Mouse (Mus musculus) kidney, postnatal 0 days (tissue): ENCODE measurements around the gene Tmem106a. TPM values are rescaled to one million over a fixed set of nuclear protein-coding genes. Genes with fewer than 3 reads are reported as not detected.

Experiments
- ATAC-seq: fragments of 200-750 bp; cut with Nextera tagmentation; replicated peaks from 2 replicates; pipeline ENCODE4 v1.8.0; 2017; ENCODE audit warnings: low read depth, moderate number of reproducible peaks, moderate TSS enrichment, moderate library complexity; ENCODE audit not compliant: low FRiP score
- DNase-seq: peaks from one replicate; pipeline ENCODE4 v3.0.0-alpha.2; 2016; ENCODE audit warnings: low spot score
- H3K27ac ChIP-seq: fragments of 300-500 bp; sonication (generic); 2 replicates; pipeline ENCODE4 v1.5.1; 2014; ENCODE audit warnings: mild to moderate bottlenecking
- H3K27me3 ChIP-seq: fragments of 300-500 bp; sonication (generic); 2 replicates; pipeline ENCODE4 v1.6.1; 2014; ENCODE audit warnings: low read length, mixed read lengths; ENCODE audit not compliant: insufficient read depth
- H3K36me3 ChIP-seq: fragments of 300-500 bp; sonication (generic); 2 replicates; pipeline ENCODE4 v1.6.1; 2014; ENCODE audit warnings: low read length, mixed read lengths; ENCODE audit not compliant: insufficient read depth
- H3K4me1 ChIP-seq: fragments of 300-500 bp; sonication (generic); replicated peaks from 2 replicates; pipeline ENCODE4 v1.6.1; 2014; ENCODE audit warnings: antibody characterized with exemption, low read length, mixed read lengths; ENCODE audit not compliant: insufficient read depth
- H3K4me2 ChIP-seq: fragments of 300-500 bp; sonication (generic); 2 replicates; pipeline ENCODE4 v1.6.1; 2014; ENCODE audit warnings: mild to moderate bottlenecking, low read length, moderate library complexity, mixed read lengths
- H3K4me3 ChIP-seq: fragments of 300-500 bp; sonication (generic); replicated peaks from 2 replicates; pipeline ENCODE4 v1.5.1; 2014; ENCODE audit warnings: low read depth, low read length
- H3K9ac ChIP-seq: fragments of 300-500 bp; sonication (generic); 2 replicates; pipeline ENCODE4 v1.6.1; 2014; ENCODE audit warnings: low read depth, low read length
- H3K9me3 ChIP-seq: fragments of 300-500 bp; sonication (generic); replicated peaks from 2 replicates; pipeline ENCODE4 v1.6.1; 2016; ENCODE audit warnings: low read length, inconsistent platforms, mixed read lengths
- CTCF ChIP-seq: IDR thresholded peaks from 2 replicates; pipeline ENCODE4 v1.5.1; 2016; ENCODE audit warnings: antibody characterized with exemption, low read depth, mild to moderate bottlenecking, moderate library complexity
- WGBS: fragments of 180-500 bp; shearing (Covaris S2); extraction: QIAGEN DNeasy Blood & Tissue Kit; methylation state at CpG from one replicate; pipeline ENCODE4 v1.1.7; 2014; 5-methylcytosine and 5-hydroxymethylcytosine counted together
- polyA plus RNA-seq: library from polyadenylated mRNA; unstranded; fragments of >200 nt; fragmentation: Nextera tagmentation; extraction: Ambion mirVana; gene quantifications from 2 replicates; pipeline ENCODE4 v1.2.1, GENCODE M21; 2015

The Tmem106a gene
- 19.4 and 20.9 TPM in 2 replicates for polyA plus RNA-seq

DNA sequence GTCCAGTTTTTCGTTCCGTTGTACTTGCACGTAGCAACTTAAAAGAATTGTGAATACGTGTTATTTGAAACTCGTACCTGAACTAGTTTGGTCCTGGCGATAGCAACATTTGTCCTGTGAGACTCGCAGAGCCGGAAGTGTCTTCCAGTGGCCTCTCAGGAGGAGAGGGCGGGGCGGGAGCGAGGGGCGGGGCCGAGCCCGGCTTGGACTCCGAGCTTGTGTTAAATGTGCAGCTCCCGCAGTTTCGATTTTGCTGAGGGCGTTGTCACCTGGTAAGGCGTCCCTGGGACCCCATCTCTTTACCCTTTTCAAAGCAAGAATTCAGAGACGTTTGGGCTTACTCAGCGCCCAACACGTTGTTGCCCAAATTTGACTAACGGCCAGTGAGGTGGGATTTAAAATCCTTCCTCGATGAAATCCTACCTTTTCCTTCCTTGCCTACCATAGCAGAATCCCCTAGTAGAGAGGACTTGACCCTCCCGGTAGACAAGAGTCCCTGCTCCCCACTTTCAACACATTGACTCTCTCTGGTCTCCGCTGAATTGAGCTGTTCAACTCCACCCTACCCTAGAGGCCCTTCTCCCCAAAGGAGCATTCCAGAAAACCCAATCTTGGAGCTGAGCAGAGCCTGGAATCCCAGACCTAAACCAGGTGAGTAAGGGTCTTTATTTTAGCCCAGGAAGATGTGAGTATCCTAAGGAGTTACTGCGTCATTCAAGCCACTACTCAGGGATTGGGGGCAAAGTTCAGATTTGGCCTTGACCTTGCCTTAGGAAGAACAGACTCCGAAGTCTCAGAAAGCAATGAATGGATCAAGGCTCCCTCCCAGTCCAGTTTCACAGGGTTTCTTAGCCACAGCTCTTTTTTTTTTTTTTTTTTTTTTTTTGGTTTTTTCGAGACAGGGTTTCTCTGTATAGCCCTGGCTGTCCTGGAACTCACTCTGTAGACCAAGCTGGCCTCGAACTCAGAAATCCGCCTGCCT lies at the start of gene Tmem106a:
Tmem106a (plus strand) TSS at position 189 of the 982 bp plus-strand sequence.
- H3K9me3 ChIP-seq, result no peaks in the 10 kb centered on the region
- ATAC-seq, result peak; percentile 80
- no peaks in the 10 kb centered on the region for H3K4me1 ChIP-seq
- no peaks in the 10 kb centered on the region for H3K27me3 ChIP-seq
- 17% methylated on average over 30 of the region's 31 CpGs for whole genome bisulfite sequencing
- peak; percentile 73 for DNase-seq
- peaks cover 25% of the 10 kb centered on the region for H3K36me3 ChIP-seq
- peak within 1 kb of the TSS; percentile 52; the same call in 1 of the 2 replicates for H3K9ac ChIP-seq
- no peak for TF ChIP-seq CTCF
- peak within 1 kb of the TSS; percentile 57; the same call in 1 of the 2 replicates for H3K27ac ChIP-seq
- peak within 1 kb of the TSS; percentile 59 for H3K4me2 ChIP-seq
- peak within 1 kb of the TSS; percentile 37 for H3K4me3 ChIP-seq

DNA sequence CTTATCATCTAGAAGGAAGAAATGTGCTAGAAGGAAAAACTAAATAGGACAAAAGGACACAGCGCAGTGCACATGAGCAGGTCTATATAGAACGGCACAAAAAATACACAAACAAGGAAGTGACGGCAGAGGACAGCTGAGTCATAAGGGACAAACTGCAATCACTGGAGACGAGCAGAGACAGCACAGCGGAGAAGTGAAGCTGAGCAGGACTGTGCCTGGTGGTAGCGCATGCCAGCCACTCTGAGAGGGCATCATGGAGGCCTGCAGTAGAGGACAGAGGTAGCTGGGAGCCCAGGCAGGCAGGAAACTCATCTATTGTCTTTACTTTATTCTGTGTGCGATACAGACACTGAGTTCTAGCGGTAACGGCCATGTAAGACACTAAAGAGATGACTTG lies 38.5 kb upstream of the Tmem106a start:
- 88% methylated on average over 9 of the region's 9 CpGs for WGBS
- no peak for TF ChIP-seq CTCF
- no peak for DNase-seq
- Histone ChIP-seq H3K27me3 (no peaks in the 10 kb centered on the region), H3K4me3 (no peak overlapping the region), H3K9ac (no peak overlapping the region), H3K36me3 (no peaks in the 10 kb centered on the region), H3K9me3 (no peaks in the 10 kb centered on the region), H3K27ac (peak overlapping the region; percentile 8; the same call in 1 of the 2 replicates), H3K4me2 (no peak overlapping the region), H3K4me1 (no peaks in the 10 kb centered on the region)
- no peak for ATAC-seq

DNA sequence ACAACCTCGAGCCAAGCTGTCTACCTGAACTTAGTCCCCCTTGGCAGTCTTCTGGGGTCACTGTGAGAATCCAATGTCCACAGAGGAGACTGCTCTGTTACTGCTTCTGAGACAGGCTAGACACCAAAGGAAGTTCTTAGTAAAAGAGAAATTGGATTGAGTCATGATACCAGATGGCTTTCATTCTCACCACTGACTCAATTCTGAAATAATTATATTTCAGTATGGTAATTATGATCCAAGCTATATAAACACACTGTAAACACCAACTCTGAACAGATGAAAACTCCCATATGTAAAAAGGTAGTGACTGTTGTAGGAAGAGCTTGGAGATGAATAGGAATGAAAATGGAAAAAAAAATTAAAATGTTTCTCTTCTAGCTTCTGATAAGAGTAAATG lies 37.9 kb upstream of the Tmem106a start:
- no peak overlapping the region for H3K4me3 ChIP-seq
- no peaks in the 10 kb centered on the region for H3K27me3 ChIP-seq
- H3K9ac ChIP-seq, result no peak overlapping the region
- H3K4me2 ChIP-seq, result no peak overlapping the region
- WGBS, result 62% methylated on average over 1 of the region's 1 CpGs
- TF ChIP-seq CTCF, result no peak
- no peaks in the 10 kb centered on the region for H3K36me3 ChIP-seq
- no peak for DNase-seq
- no peak for ATAC-seq
- no peaks in the 10 kb centered on the region for H3K4me1 ChIP-seq
- H3K9me3 ChIP-seq, result no peaks in the 10 kb centered on the region
- H3K27ac ChIP-seq, result no peak overlapping the region

DNA sequence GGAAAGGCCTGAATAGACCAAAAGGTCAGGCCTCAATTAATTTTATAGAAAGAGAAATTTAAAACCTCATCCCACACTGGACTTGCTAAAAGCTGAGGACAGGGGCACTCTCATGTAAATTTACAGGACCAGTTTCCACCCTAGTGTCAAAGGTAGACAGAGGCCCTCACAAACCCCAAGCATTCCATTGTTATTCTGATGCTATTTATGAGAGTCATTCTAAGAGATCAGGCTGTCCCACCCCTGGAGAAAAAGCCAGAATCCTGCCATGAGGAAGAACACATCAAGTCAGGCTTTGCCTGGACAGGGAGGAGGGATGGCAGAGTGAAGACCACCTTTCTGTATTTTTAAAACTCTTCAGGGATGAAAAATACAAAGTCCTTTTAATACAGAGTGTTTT lies 33.5 kb upstream of the Tmem106a start:
- Histone ChIP-seq H3K4me2 (no peak overlapping the region), H3K9ac (no peak overlapping the region), H3K36me3 (no peaks in the 10 kb centered on the region), H3K4me3 (no peak overlapping the region), H3K9me3 (no peaks in the 10 kb centered on the region), H3K27ac (no peak overlapping the region), H3K4me1 (peaks cover 11% of the 10 kb centered on the region), H3K27me3 (no peaks in the 10 kb centered on the region)
- ATAC-seq, result no peak
- no peak for TF ChIP-seq CTCF
- DNase-seq, result no peak

DNA sequence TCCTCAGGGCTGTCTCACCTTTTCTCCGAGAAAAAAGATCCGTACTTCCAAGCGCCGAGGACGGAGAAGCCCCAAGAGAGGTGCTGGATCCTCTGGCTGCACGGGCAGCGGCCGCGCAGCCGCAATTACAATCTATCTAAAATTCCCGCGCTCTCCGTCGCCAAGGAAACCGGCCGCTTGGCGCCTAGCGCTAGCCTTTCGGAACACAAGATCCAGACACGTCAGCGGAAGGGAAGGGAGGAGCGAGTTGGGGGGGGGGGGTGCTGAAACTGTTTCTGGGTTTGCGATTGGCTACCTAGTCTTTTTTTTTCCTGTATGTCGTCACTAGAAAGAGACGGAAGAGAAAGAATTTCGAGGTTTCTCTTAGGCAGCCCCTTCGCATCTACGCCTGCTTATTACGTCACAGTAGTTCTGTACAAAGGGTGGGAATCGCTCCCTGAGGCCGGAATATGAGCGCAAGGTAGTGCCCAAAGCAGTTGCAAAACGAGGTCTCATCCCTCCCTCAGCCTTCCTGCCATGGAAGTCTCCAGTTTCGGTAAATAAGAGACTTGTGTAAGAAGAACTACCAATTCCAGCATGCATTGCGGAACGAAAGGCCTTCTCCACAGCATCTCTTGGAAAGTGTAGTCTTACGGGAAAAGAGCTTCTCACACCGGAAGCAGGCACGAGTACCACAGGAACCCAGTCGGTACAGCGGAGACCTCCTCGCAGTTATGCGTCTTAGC lies 30.1 kb upstream of the Tmem106a start, which contains the start of the genes Brca1 and Nbr1:
Brca1 (minus strand) TSS at position 205 of the 725 bp plus-strand sequence.
Nbr1 (plus strand) TSS at position 399 of the 725 bp plus-strand sequence.
- 0 out of 2 replicates have a peak, but pooled peaks cover 3% of the 10 kb centered on the region for H3K36me3 ChIP-seq
- peak within 1 kb of the TSS; percentile 97 for H3K27ac ChIP-seq
- DNase-seq (peak; percentile 98), ATAC-seq (peak; percentile 65)
- H3K4me2 ChIP-seq, result peak within 1 kb of the TSS; percentile 77
- TF ChIP-seq CTCF, result no peak
- H3K9ac ChIP-seq, result peak within 1 kb of the TSS; percentile 81
- peak within 1 kb of the TSS; percentile 77 for H3K4me3 ChIP-seq
- no peaks in the 10 kb centered on the region for H3K9me3 ChIP-seq
- H3K4me1 ChIP-seq, result peaks cover 16% of the 10 kb centered on the region
- under 1% methylated on average over 43 of the region's 43 CpGs for WGBS
- no peaks in the 10 kb centered on the region for H3K27me3 ChIP-seq
